Comparison of ENCODE assay signal across 8 mouse cellular contexts in genomic region chr9:106372431-106373412, GRCm38 (mm10). TPM values are rescaled to one million over a fixed set of nuclear protein-coding genes. Genes with fewer than 3 reads are reported as not detected.
DNase-seq lines count a peak whose midpoint lies in the region; ATAC-seq and TF ChIP-seq lines count a peak whose summit lies in the region.

No protein-coding gene starts in this region.

- H3K9ac ChIP-seq in hindbrain, embryonic 12.5 days: no peak overlapping the region
- H3K9ac ChIP-seq in hindbrain, embryonic 16.5 days (ENCODE audit: low read depth, low read length): no peak overlapping the region
- peak overlapping the region; percentile 9; the same call in 1 of the 2 replicates for H3K9ac ChIP-seq in hindbrain, postnatal 0 days (replicated peaks; ENCODE audit: low read length)

- no peak overlapping the region for H3K27ac ChIP-seq in hindbrain, embryonic 12.5 days
- no peak overlapping the region for H3K27ac ChIP-seq in hindbrain, embryonic 16.5 days (ENCODE audit: low read depth, low read length)
- H3K27ac ChIP-seq in hindbrain, postnatal 0 days: no peak overlapping the region

- ATAC-seq in hindbrain, embryonic 12.5 days (ENCODE audit: low FRiP score): no peak
- ATAC-seq in hindbrain, embryonic 16.5 days: no peak
- no peak for ATAC-seq in hindbrain, postnatal 0 days

- DNase-seq in T-cell, adult 2 months (ENCODE audit: low spot score): peak; percentile 70
- DNase-seq in hindbrain, postnatal 0 days (ENCODE audit: low spot score): no peak
- peak; percentile 68 for DNase-seq in naive thymus-derived CD4-positive, alpha-beta T cell, adult 2 months (ENCODE audit: low read depth)
- DNase-seq in c-Kit-positive CD71-positive TER-119-positive erythroid progenitor cells, embryonic 14.5 days (ENCODE audit: low spot score): no peak
- no peak for DNase-seq in testis, postnatal 14 days (ENCODE audit: low spot score)
- DNase-seq in gastrocnemius, postnatal 36 days: no peak

- H3K4me3 ChIP-seq in hindbrain, embryonic 12.5 days: no peak overlapping the region
- no peak overlapping the region for H3K4me3 ChIP-seq in hindbrain, embryonic 16.5 days (ENCODE audit: low read length)
- no peak overlapping the region for H3K4me3 ChIP-seq in hindbrain, postnatal 0 days (ENCODE audit: low read length)

- no peaks in the 10 kb centered on the region; the same call in 1 of the 2 replicates for H3K27me3 ChIP-seq in hindbrain, embryonic 12.5 days
- H3K27me3 ChIP-seq in hindbrain, embryonic 16.5 days (replicated peaks; ENCODE audit: control insufficient read depth, insufficient read depth, low read length): no peaks in the 10 kb centered on the region
- no peaks in the 10 kb centered on the region for H3K27me3 ChIP-seq in hindbrain, postnatal 0 days (ENCODE audit: insufficient read depth, low read length)

- H3K4me2 ChIP-seq in hindbrain, embryonic 12.5 days (replicated peaks): peak overlapping the region; percentile 93
- no peak overlapping the region; the same call in 1 of the 2 replicates for H3K4me2 ChIP-seq in hindbrain, embryonic 16.5 days (ENCODE audit: low read length)
- H3K4me2 ChIP-seq in hindbrain, postnatal 0 days (ENCODE audit: low read depth, low read length): peak overlapping the region; percentile 98

- H3K4me1 ChIP-seq in hindbrain, embryonic 12.5 days: peaks cover 44% of the 10 kb centered on the region
- H3K4me1 ChIP-seq in hindbrain, embryonic 16.5 days (ENCODE audit: control insufficient read depth, insufficient read depth, low read depth, low read length): peaks cover 26% of the 10 kb centered on the region
- peaks cover 18% of the 10 kb centered on the region for H3K4me1 ChIP-seq in hindbrain, postnatal 0 days (ENCODE audit: insufficient read depth, low read length)

- WGBS in hindbrain, embryonic 12.5 days: 92% methylated on average over 11 of the region's 11 CpGs
- 96% methylated on average over 11 of the region's 11 CpGs for WGBS in hindbrain, embryonic 16.5 days
- 91% methylated on average over 11 of the region's 11 CpGs for WGBS in hindbrain, postnatal 0 days

- H3K9me3 ChIP-seq in hindbrain, embryonic 12.5 days (replicated peaks): no peaks in the 10 kb centered on the region
- H3K9me3 ChIP-seq in hindbrain, embryonic 16.5 days (ENCODE audit: control insufficient read depth, low read length): no peaks in the 10 kb centered on the region
- H3K9me3 ChIP-seq in hindbrain, postnatal 0 days (ENCODE audit: low read length): no peaks in the 10 kb centered on the region

- TF ChIP-seq CTCF in hindbrain, postnatal 0 days (IDR thresholded peaks at IDR 0.05; ENCODE audit: low read depth): no peak

- intact Hi-C loops in gastrocnemius, postnatal 36 days (cut with DNase I): no loop called here

- H3K36me3 ChIP-seq in hindbrain, embryonic 12.5 days: peaks cover 35% of the 10 kb centered on the region
- H3K36me3 ChIP-seq in hindbrain, embryonic 16.5 days (ENCODE audit: control insufficient read depth, insufficient read depth, low read length): peaks cover 24% of the 10 kb centered on the region
- H3K36me3 ChIP-seq in hindbrain, postnatal 0 days (ENCODE audit: insufficient read depth, low read length): peaks cover 20% of the 10 kb centered on the region

RNA-seq across cellular contexts. Expression of gene Dusp7, which starts 4.3 kb away (rescaled TPM):
- polyA plus RNA-seq in hindbrain, embryonic 12.5 days (2016; fragmentation: Nextera tagmentation; extraction: Ambion mirVana): 25.5 and 26.9 TPM in 2 replicates
- 12.5 and 13.1 TPM in 2 replicates for polyA plus RNA-seq in hindbrain, embryonic 16.5 days (2015; fragmentation: Nextera tagmentation; extraction: Ambion mirVana)
- total RNA-seq in hindbrain, postnatal 0 days (2014; rRNA removed): 56.0 and 66.4 TPM in 2 replicates
- 12.7 and 13.7 TPM in 2 replicates for polyA plus RNA-seq in hindbrain, postnatal 0 days (2015; fragmentation: Nextera tagmentation; extraction: Ambion mirVana)
- total RNA-seq in gastrocnemius, postnatal 36 days (2021): 10 to 100 TPM; 24.9 to 28.3 TPM

RNA-seq across cellular contexts. Expression of gene Rpl29, which starts 56.5 kb away (rescaled TPM):
- 629 and 723 TPM in 2 replicates for polyA plus RNA-seq in hindbrain, embryonic 12.5 days (2016; fragmentation: Nextera tagmentation; extraction: Ambion mirVana)
- 603 and 620 TPM in 2 replicates for polyA plus RNA-seq in hindbrain, embryonic 16.5 days (2015; fragmentation: Nextera tagmentation; extraction: Ambion mirVana)
- 691 and 792 TPM in 2 replicates for total RNA-seq in hindbrain, postnatal 0 days (2014; rRNA removed)
- 689 and 691 TPM in 2 replicates for polyA plus RNA-seq in hindbrain, postnatal 0 days (2015; fragmentation: Nextera tagmentation; extraction: Ambion mirVana)
- total RNA-seq in gastrocnemius, postnatal 36 days (2021): 100 to 1,000 TPM; 218 to 266 TPM

Comparison
In these comparisons a context has a peak if more than half of its experiments do, and no peak if none do; other contexts are left out.
1. DNase-seq: peak in T-cell, adult 2 months (single experiment) and naive thymus-derived CD4-positive, alpha-beta T cell, adult 2 months (single experiment); none in hindbrain, postnatal 0 days (single experiment), c-Kit-positive CD71-positive TER-119-positive erythroid progenitor cells, embryonic 14.5 days (single experiment), testis, postnatal 14 days (single experiment) and gastrocnemius, postnatal 36 days (0 of 2).